Mouse (Mus musculus): Measurements from ENCODE around the gene Cntfr. TPM values are rescaled to one million over a fixed set of nuclear protein-coding genes. Genes with fewer than 3 reads are reported as not detected.
A peak's percentile ranks its signal among the peaks of the same experiment; 100 is the strongest.

The Cntfr gene
- polyA plus RNA-seq, 1 experiment from 2014 or later: 19.0 TPM

DNA sequence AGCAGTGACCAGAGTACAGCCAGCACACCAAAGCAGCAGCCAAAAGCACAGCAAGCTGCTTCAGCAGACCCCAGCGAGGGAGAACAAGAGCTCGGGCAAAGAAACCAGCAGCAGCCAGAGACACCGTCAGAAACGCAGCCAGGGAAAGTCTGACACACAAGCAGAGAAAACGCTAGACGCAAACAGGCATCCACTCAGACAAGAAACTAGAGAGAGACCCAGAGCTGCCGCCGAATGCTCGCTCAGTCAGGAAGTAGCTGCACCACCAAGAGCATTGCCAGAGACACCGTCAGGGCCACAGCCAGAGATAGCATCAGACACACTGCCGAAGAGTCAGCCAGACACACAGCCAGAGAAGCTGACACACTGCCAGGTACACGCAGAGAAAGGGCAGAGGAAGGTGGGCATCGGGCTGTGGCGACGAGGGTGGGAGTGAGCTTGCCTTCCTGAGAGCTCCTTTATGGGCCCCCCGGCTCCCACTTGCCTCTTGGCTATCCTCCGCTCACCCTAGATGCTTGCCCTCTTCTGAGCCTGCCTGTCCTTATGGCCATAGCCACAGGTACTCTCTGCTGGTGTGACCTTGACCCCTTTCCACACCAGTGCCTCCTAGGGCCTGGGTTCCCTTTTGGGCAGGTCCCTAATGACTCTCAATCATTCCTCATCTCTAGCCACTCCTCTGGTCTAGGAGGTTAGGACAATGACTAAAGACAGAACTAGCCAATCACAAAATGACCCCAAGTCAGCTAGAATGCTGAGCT lies 20.5 kb downstream of the Cntfr start:
- WGBS: 62% methylated on average over 17 of the region's 17 CpGs
- Histone ChIP-seq H3K4me2 (replicated peaks) (no peak overlapping the region), H3K9ac (no peak overlapping the region), H3K4me1 (peaks cover 61% of the 10 kb centered on the region), H3K9me3 (replicated peaks) (no peaks in the 10 kb centered on the region), H3K27ac (replicated peaks) (no peak overlapping the region), H3K27me3 (no peaks in the 10 kb centered on the region), H3K4me3 (replicated peaks) (no peak overlapping the region), H3K36me3 (no peaks in the 10 kb centered on the region)
- no peak for ATAC-seq (ENCODE audit: insufficient number of reproducible peaks, low FRiP score, low TSS enrichment, low read depth)

GRCm38 (mm10) chr4:41673186-41673585 lies 23.7 kb downstream of the Cntfr start:
- H3K9me3 ChIP-seq (replicated peaks): no peaks in the 10 kb centered on the region
- H3K27me3 ChIP-seq: 0 out of 2 replicates have a peak, but pooled peaks cover 3% of the 10 kb centered on the region
- H3K9ac ChIP-seq: no peak overlapping the region
- 70% methylated on average over 19 of the region's 19 CpGs for WGBS
- H3K4me1 ChIP-seq: peaks cover 35% of the 10 kb centered on the region
- no peak overlapping the region for H3K4me2 ChIP-seq (replicated peaks)
- H3K27ac ChIP-seq (replicated peaks): no peak overlapping the region
- ATAC-seq (ENCODE audit: insufficient number of reproducible peaks, low FRiP score, low TSS enrichment, low read depth): no peak
- no peak overlapping the region for H3K4me3 ChIP-seq (replicated peaks)
- H3K36me3 ChIP-seq: no peaks in the 10 kb centered on the region

- no peak overlapping the region for H3K27ac ChIP-seq (replicated peaks)
- no peak overlapping the region for H3K4me3 ChIP-seq (replicated peaks)
- H3K9ac ChIP-seq: no peak overlapping the region
- H3K27me3 ChIP-seq: 0 out of 2 replicates have a peak, but pooled peaks cover 3% of the 10 kb centered on the region
- no peak overlapping the region for H3K4me2 ChIP-seq (replicated peaks)
- peaks cover 33% of the 10 kb centered on the region for H3K4me1 ChIP-seq
- no peaks in the 10 kb centered on the region for H3K9me3 ChIP-seq (replicated peaks)
- H3K36me3 ChIP-seq: no peaks in the 10 kb centered on the region
- WGBS: 39% methylated on average over 8 of the region's 8 CpGs
- 0 out of 2 replicates have a peak, but pooled peaks have one; percentile 8 for ATAC-seq (ENCODE audit: insufficient number of reproducible peaks, low FRiP score, low TSS enrichment, low read depth)
These were observed 24.3 kb downstream of the Cntfr start for GRCm38 (mm10) chr4:41672522-41672963.

DNA sequence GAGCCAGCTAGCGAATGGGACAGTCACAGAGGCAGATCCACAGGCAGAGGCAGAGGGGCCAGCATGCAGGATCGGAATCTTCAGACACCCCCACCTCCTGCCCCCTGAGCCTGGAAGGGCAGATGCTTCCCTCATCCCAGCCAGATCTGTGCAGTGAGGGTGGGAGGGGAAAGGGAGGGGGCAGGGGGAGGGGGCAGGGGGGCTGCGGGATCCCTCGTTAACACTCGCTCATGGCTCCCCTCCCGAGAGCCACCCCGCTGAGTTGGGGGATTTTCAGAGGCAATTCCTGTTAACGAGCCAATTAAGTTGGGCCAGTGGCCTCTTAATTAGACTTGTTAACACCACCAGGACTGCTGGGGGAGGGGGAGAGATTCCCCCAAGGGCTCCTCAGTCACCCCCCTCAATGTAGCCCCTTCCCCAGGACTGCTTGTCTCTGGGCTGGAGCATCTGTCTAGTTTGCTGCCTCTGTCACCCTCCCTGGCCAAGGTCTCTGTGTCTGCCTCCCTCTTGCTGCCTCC lies 24.9 kb downstream of the Cntfr start:
- no peak overlapping the region for H3K9ac ChIP-seq

GRCm38 (mm10) chr4:41671500-41671899 lies 25.4 kb downstream of the Cntfr start:
- Histone ChIP-seq H3K4me1 (peaks cover 23% of the 10 kb centered on the region), H3K27ac (replicated peaks) (no peak overlapping the region), H3K4me2 (replicated peaks) (no peak overlapping the region), H3K9ac (no peak overlapping the region), H3K4me3 (replicated peaks) (no peak overlapping the region), H3K36me3 (no peaks in the 10 kb centered on the region), H3K27me3 (0 out of 2 replicates have a peak, but pooled peaks cover 3% of the 10 kb centered on the region), H3K9me3 (replicated peaks) (no peaks in the 10 kb centered on the region)
- WGBS: 22% methylated on average over 5 of the region's 5 CpGs
- ATAC-seq (ENCODE audit: insufficient number of reproducible peaks, low FRiP score, low TSS enrichment, low read depth): no peak

More for the DNA sequence above, 24.9 kb downstream of the Cntfr start:
- Histone ChIP-seq H3K27ac (replicated peaks) (no peak overlapping the region), H3K4me3 (replicated peaks) (no peak overlapping the region), H3K9me3 (replicated peaks) (no peaks in the 10 kb centered on the region), H3K27me3 (0 out of 2 replicates have a peak, but pooled peaks cover 3% of the 10 kb centered on the region), H3K4me2 (replicated peaks) (no peak overlapping the region), H3K36me3 (no peaks in the 10 kb centered on the region), H3K4me1 (peaks cover 28% of the 10 kb centered on the region)
- ATAC-seq (ENCODE audit: insufficient number of reproducible peaks, low FRiP score, low TSS enrichment, low read depth): 0 out of 2 replicates have a peak, but pooled peaks have one; percentile 16
- WGBS: 16% methylated on average over 8 of the region's 8 CpGs

GRCm38 (mm10) chr4:41670836-41671235 lies 26.1 kb downstream of the Cntfr start:
- Histone ChIP-seq H3K4me2 (replicated peaks) (no peak overlapping the region), H3K36me3 (no peaks in the 10 kb centered on the region), H3K9ac (no peak overlapping the region), H3K4me3 (replicated peaks) (no peak overlapping the region), H3K27me3 (0 out of 2 replicates have a peak, but pooled peaks cover 3% of the 10 kb centered on the region), H3K27ac (replicated peaks) (no peak overlapping the region), H3K4me1 (peaks cover 16% of the 10 kb centered on the region), H3K9me3 (replicated peaks) (no peaks in the 10 kb centered on the region)
- WGBS: 87% methylated on average over 18 of the region's 18 CpGs
- no peak for ATAC-seq (ENCODE audit: insufficient number of reproducible peaks, low FRiP score, low TSS enrichment, low read depth)

DNA sequence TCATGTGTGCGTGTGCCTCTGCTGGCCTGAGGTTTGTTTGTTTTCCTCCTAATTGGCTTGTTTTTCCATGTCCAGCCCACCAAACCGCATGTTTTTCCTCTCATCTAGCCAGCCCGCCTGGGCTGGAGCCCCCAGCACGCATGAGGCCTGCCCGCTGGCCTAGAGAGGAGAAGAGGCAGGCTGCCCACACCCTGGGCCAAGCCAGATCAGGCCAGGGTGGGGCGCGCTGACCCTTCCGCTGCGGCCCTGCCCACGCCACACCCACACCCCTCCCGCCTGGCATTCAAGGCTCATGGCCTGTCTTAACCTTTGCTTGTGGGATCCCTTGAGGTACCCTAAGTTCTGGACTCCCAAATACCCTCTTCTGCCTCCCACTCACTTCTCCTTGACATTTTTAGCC lies 30.2 kb downstream of the Cntfr start:
- WGBS: 74% methylated on average over 10 of the region's 11 CpGs
- 0 out of 2 replicates have a peak, but pooled peaks cover 3% of the 10 kb centered on the region for H3K27me3 ChIP-seq
- no peak overlapping the region for H3K9ac ChIP-seq
- H3K36me3 ChIP-seq: no peaks in the 10 kb centered on the region
- ATAC-seq (ENCODE audit: insufficient number of reproducible peaks, low FRiP score, low TSS enrichment, low read depth): no peak
- no peaks in the 10 kb centered on the region for H3K9me3 ChIP-seq (replicated peaks)
- H3K27ac ChIP-seq (replicated peaks): no peak overlapping the region
- H3K4me3 ChIP-seq (replicated peaks): no peak overlapping the region
- H3K4me2 ChIP-seq (replicated peaks): no peak overlapping the region
- peaks cover 28% of the 10 kb centered on the region for H3K4me1 ChIP-seq

GRCm38 (mm10) chr4:41665009-41665675 lies 31.7 kb downstream of the Cntfr start:
- peaks cover 35% of the 10 kb centered on the region for H3K4me1 ChIP-seq
- no peak for ATAC-seq (ENCODE audit: insufficient number of reproducible peaks, low FRiP score, low TSS enrichment, low read depth)
- no peaks in the 10 kb centered on the region for H3K9me3 ChIP-seq (replicated peaks)
- WGBS: 8% methylated on average over 7 of the region's 8 CpGs
- H3K4me2 ChIP-seq (replicated peaks): no peak overlapping the region
- H3K27ac ChIP-seq (replicated peaks): no peak overlapping the region
- no peak overlapping the region for H3K4me3 ChIP-seq (replicated peaks)
- H3K9ac ChIP-seq: no peak overlapping the region
- H3K36me3 ChIP-seq: no peaks in the 10 kb centered on the region
- H3K27me3 ChIP-seq: no peaks in the 10 kb centered on the region

DNA sequence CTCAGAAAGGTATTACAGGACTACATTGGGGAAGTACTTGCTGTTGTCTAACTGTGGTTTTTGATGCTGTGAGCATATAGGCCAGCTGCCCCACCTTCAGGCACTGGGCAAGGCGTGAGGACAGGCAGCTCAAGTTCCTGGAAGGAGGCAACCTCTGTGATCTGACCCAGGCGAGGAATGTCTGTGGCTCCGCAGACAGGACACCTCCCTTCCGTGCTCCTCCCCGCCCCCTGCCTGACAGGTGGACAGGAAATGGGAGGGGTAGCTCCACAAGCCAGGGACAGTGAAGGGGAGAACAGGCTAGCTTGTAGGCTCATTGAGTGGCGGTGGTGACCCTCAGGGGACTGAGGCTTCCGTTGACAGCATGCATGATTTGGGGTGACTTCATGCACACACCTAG lies 32.4 kb downstream of the Cntfr start:
- Histone ChIP-seq H3K4me2 (replicated peaks) (no peak overlapping the region), H3K9me3 (replicated peaks) (no peaks in the 10 kb centered on the region), H3K27ac (replicated peaks) (no peak overlapping the region), H3K4me3 (replicated peaks) (no peak overlapping the region), H3K9ac (no peak overlapping the region), H3K27me3 (no peaks in the 10 kb centered on the region), H3K4me1 (peaks cover 35% of the 10 kb centered on the region), H3K36me3 (no peaks in the 10 kb centered on the region)
- WGBS: 33% methylated on average over 7 of the region's 7 CpGs
- no peak for ATAC-seq (ENCODE audit: insufficient number of reproducible peaks, low FRiP score, low TSS enrichment, low read depth)

- no peak overlapping the region for H3K4me3 ChIP-seq (replicated peaks)
- no peak overlapping the region for H3K27ac ChIP-seq (replicated peaks)
- no peak overlapping the region for H3K9ac ChIP-seq
- H3K4me2 ChIP-seq (replicated peaks): no peak overlapping the region
- H3K36me3 ChIP-seq: no peaks in the 10 kb centered on the region
- ATAC-seq (ENCODE audit: insufficient number of reproducible peaks, low FRiP score, low TSS enrichment, low read depth): no peak
- no peaks in the 10 kb centered on the region for H3K9me3 ChIP-seq (replicated peaks)
- H3K4me1 ChIP-seq: peaks cover 43% of the 10 kb centered on the region
- WGBS: 46% methylated on average over 9 of the region's 9 CpGs
- H3K27me3 ChIP-seq: peaks cover 2% of the 10 kb centered on the region; the same call in 1 of the 2 replicates
These were observed 33.3 kb downstream of the Cntfr start for GRCm38 (mm10) chr4:41663614-41664013.

DNA sequence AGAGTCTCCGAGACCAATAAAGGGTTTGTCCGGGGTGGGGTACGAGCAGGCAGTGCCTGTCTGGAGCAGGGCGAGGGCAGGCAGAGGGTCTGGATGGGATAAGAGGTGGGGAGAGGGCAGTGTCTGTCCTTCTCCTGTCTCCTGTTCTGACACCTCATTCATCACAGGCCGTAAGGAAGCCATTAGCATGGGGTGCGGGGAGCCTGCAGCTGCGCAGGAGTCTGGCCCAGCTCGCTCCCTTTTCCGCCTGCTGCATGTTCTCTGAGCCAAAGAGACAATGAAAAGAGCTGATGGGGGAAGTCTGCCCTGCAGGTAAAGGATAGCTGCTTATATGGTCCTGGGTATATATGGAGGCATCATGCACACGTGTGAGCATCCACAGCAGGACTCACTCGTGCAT lies 34.2 kb downstream of the Cntfr start:
- Histone ChIP-seq H3K4me1 (peaks cover 50% of the 10 kb centered on the region), H3K4me3 (replicated peaks) (no peak overlapping the region), H3K27me3 (peaks cover 7% of the 10 kb centered on the region; the same call in 1 of the 2 replicates), H3K36me3 (no peaks in the 10 kb centered on the region), H3K9ac (no peak overlapping the region), H3K4me2 (replicated peaks) (no peak overlapping the region), H3K27ac (replicated peaks) (no peak overlapping the region), H3K9me3 (replicated peaks) (no peaks in the 10 kb centered on the region)
- no peak for ATAC-seq (ENCODE audit: insufficient number of reproducible peaks, low FRiP score, low TSS enrichment, low read depth)
- WGBS: 67% methylated on average over 11 of the region's 11 CpGs
